Mouse (Mus musculus): ENCODE results near the gene Gm49378. TPM values are rescaled to one million over a fixed set of nuclear protein-coding genes. Genes with fewer than 3 reads are reported as not detected.

The Gm49378 gene
- 0.59 and 3.0 TPM in 2 replicates for polyA plus RNA-seq (2012; ENCODE audit: insufficient read depth, insufficient read length, missing spikeins)

- Histone ChIP-seq H3K27ac (ENCODE audit: insufficient read depth, low read depth, low read length) (no peak within 1 kb of the TSS), H3K4me1 (ENCODE audit: control insufficient read depth, insufficient read depth, low read length) (peaks cover 8% of the 10 kb centered on the region), H3K4me3 (ENCODE audit: insufficient read depth, low read length) (no peak within 1 kb of the TSS)
- TF ChIP-seq CTCF (IDR thresholded peaks at IDR 0.05; ENCODE audit: low read depth, low read length) (no peak), POLR2A (IDR thresholded peaks at IDR 0.05; ENCODE audit: borderline replicate concordance, low read depth, low read length) (no peak)
These were observed at the start of gene Gm49378 for GRCm38 (mm10) chr14:55637795-55638194. Gene Gm49378, minus strand, starts transcription at chr14:55637895.

- Histone ChIP-seq H3K27ac (ENCODE audit: insufficient read depth, low read depth, low read length) (peak overlapping the region; percentile 26), H3K4me3 (ENCODE audit: insufficient read depth, low read length) (peak overlapping the region; percentile 87), H3K4me1 (ENCODE audit: control insufficient read depth, insufficient read depth, low read length) (peaks cover 26% of the 10 kb centered on the region)
- TF ChIP-seq CTCF (IDR thresholded peaks at IDR 0.05; ENCODE audit: low read depth, low read length) (no peak), POLR2A (IDR thresholded peaks at IDR 0.05; ENCODE audit: borderline replicate concordance, low read depth, low read length) (no peak)
These were observed 44.4 kb upstream of the Gm49378 start for GRCm38 (mm10) chr14:55682118-55682493.

- TF ChIP-seq CTCF (IDR thresholded peaks at IDR 0.05; ENCODE audit: low read depth, low read length): peak; percentile 98
- no peak for TF ChIP-seq POLR2A (IDR thresholded peaks at IDR 0.05; ENCODE audit: borderline replicate concordance, low read depth, low read length)
- peak within 1 kb of the TSS; percentile 87 for H3K4me3 ChIP-seq (ENCODE audit: insufficient read depth, low read length)
- peak within 1 kb of the TSS; percentile 61 for H3K27ac ChIP-seq (ENCODE audit: insufficient read depth, low read depth, low read length)
- H3K4me1 ChIP-seq (ENCODE audit: control insufficient read depth, insufficient read depth, low read length): peaks cover 32% of the 10 kb centered on the region
These were observed 43.7 kb upstream of the Gm49378 start, which contains the start of gene Tinf2 for GRCm38 (mm10) chr14:55681160-55682117. Gene Tinf2, minus strand, starts transcription at chr14:55681820.

- Histone ChIP-seq H3K4me3 (ENCODE audit: insufficient read depth, low read length) (no peak overlapping the region), H3K27ac (ENCODE audit: insufficient read depth, low read depth, low read length) (no peak overlapping the region), H3K4me1 (ENCODE audit: control insufficient read depth, insufficient read depth, low read length) (peaks cover 26% of the 10 kb centered on the region)
- no peak for TF ChIP-seq POLR2A (IDR thresholded peaks at IDR 0.05; ENCODE audit: borderline replicate concordance, low read depth, low read length)
- TF ChIP-seq CTCF (IDR thresholded peaks at IDR 0.05; ENCODE audit: low read depth, low read length): no peak
These were observed 39.9 kb upstream of the Gm49378 start for GRCm38 (mm10) chr14:55677615-55678014.

GRCm38 (mm10) chr14:55672741-55673060 lies 35.0 kb upstream of the Gm49378 start:
- no peak for TF ChIP-seq POLR2A (IDR thresholded peaks at IDR 0.05; ENCODE audit: borderline replicate concordance, low read depth, low read length)
- TF ChIP-seq CTCF (IDR thresholded peaks at IDR 0.05; ENCODE audit: low read depth, low read length): no peak
- Histone ChIP-seq H3K27ac (ENCODE audit: insufficient read depth, low read depth, low read length) (peak overlapping the region; percentile 53; the same call in 1 of the 2 replicates), H3K4me3 (ENCODE audit: insufficient read depth, low read length) (peak overlapping the region; percentile 66)

GRCm38 (mm10) chr14:55671833-55672740 lies 34.4 kb upstream of the Gm49378 start, which contains the start of the genes Gmpr2 and Nedd8:
Gene Gmpr2, plus strand, starts transcription at chr14:55671941.
Gene Nedd8, minus strand, starts transcription at chr14:55672124.
- TF ChIP-seq CTCF (IDR thresholded peaks at IDR 0.05; ENCODE audit: low read depth, low read length) (no peak), POLR2A (IDR thresholded peaks at IDR 0.05; ENCODE audit: borderline replicate concordance, low read depth, low read length) (no peak)
- H3K27ac ChIP-seq (ENCODE audit: insufficient read depth, low read depth, low read length): peak within 1 kb of the TSS; percentile 92
- H3K4me3 ChIP-seq (ENCODE audit: insufficient read depth, low read length): peak within 1 kb of the TSS; percentile 91
- peaks cover 15% of the 10 kb centered on the region for H3K4me1 ChIP-seq (ENCODE audit: control insufficient read depth, insufficient read depth, low read length)

More at GRCm38 (mm10) chr14:55672741-55673060, 35.0 kb upstream of the Gm49378 start:
- peaks cover 18% of the 10 kb centered on the region for H3K4me1 ChIP-seq (ENCODE audit: control insufficient read depth, insufficient read depth, low read length)

GRCm38 (mm10) chr14:55671486-55671832 lies 33.8 kb upstream of the Gm49378 start:
- peak overlapping the region; percentile 91 for H3K4me3 ChIP-seq (ENCODE audit: insufficient read depth, low read length)
- H3K27ac ChIP-seq (ENCODE audit: insufficient read depth, low read depth, low read length): peak overlapping the region; percentile 92
- peaks cover 9% of the 10 kb centered on the region for H3K4me1 ChIP-seq (ENCODE audit: control insufficient read depth, insufficient read depth, low read length)
- no peak for TF ChIP-seq POLR2A (IDR thresholded peaks at IDR 0.05; ENCODE audit: borderline replicate concordance, low read depth, low read length)
- no peak for TF ChIP-seq CTCF (IDR thresholded peaks at IDR 0.05; ENCODE audit: low read depth, low read length)

- H3K4me1 ChIP-seq (ENCODE audit: control insufficient read depth, insufficient read depth, low read length): peaks cover 13% of the 10 kb centered on the region
- peak overlapping the region; percentile 51; the same call in 1 of the 2 replicates for H3K27ac ChIP-seq (ENCODE audit: insufficient read depth, low read depth, low read length)
- peak overlapping the region; percentile 81 for H3K4me3 ChIP-seq (ENCODE audit: insufficient read depth, low read length)
- TF ChIP-seq POLR2A (IDR thresholded peaks at IDR 0.05; ENCODE audit: borderline replicate concordance, low read depth, low read length) (no peak), CTCF (IDR thresholded peaks at IDR 0.05; ENCODE audit: low read depth, low read length) (no peak)
These were observed 22.9 kb upstream of the Gm49378 start for GRCm38 (mm10) chr14:55660636-55661035.

- TF ChIP-seq POLR2A (IDR thresholded peaks at IDR 0.05; ENCODE audit: borderline replicate concordance, low read depth, low read length): no peak
- no peak for TF ChIP-seq CTCF (IDR thresholded peaks at IDR 0.05; ENCODE audit: low read depth, low read length)
- Histone ChIP-seq H3K4me1 (ENCODE audit: control insufficient read depth, insufficient read depth, low read length) (peaks cover 13% of the 10 kb centered on the region), H3K27ac (ENCODE audit: insufficient read depth, low read depth, low read length) (peak within 1 kb of the TSS; percentile 51), H3K4me3 (ENCODE audit: insufficient read depth, low read length) (peak within 1 kb of the TSS; percentile 81)
These were observed 22.4 kb upstream of the Gm49378 start, which contains the start of gene Mdp1 for GRCm38 (mm10) chr14:55659960-55660573. Gene Mdp1, minus strand, starts transcription at chr14:55660508.

Data from bone marrow macrophage, adult 2 months (primary cell).